Mouse (Mus musculus): Measurements from ENCODE around the gene Tceanc2.

The Tceanc2 gene

GRCm38 (mm10) chr4:107179561-107179960, 645 bp upstream of the Tceanc2 start:
- no peak for DNase-seq (ENCODE audit: low read depth, low spot score)

GRCm38 (mm10) chr4:107178182-107178829, 610 bp downstream of the Tceanc2 start, which contains the start of gene Tmem59:
Tmem59 (plus strand) TSS chr4:107178399.
- peak; percentile 96 for DNase-seq (ENCODE audit: low read depth, low spot score)

GRCm38 (mm10) chr4:107177506-107177905, 1.4 kb downstream of the Tceanc2 start:
- no peak for DNase-seq (ENCODE audit: low read depth, low spot score)

- no peak for DNase-seq (ENCODE audit: low read depth, low spot score)
Measured at GRCm38 (mm10) chr4:107167798-107168197, 11.1 kb downstream of the Tceanc2 start.

- DNase-seq (ENCODE audit: low read depth, low spot score) = no peak
Measured at GRCm38 (mm10) chr4:107166700-107167099, 12.2 kb downstream of the Tceanc2 start.

- DNase-seq (ENCODE audit: low read depth, low spot score) = peak; percentile 74
Measured at GRCm38 (mm10) chr4:107163756-107164587, 14.9 kb downstream of the Tceanc2 start.

GRCm38 (mm10) chr4:107163341-107163740, 15.6 kb downstream of the Tceanc2 start:
- DNase-seq (ENCODE audit: low read depth, low spot score) = no peak

- DNase-seq (ENCODE audit: low read depth, low spot score) = no peak
Measured at GRCm38 (mm10) chr4:107160181-107160580, 18.7 kb downstream of the Tceanc2 start.

GRCm38 (mm10) chr4:107159166-107159773, 19.6 kb downstream of the Tceanc2 start:
- DNase-seq (ENCODE audit: low read depth, low spot score) = no peak

GRCm38 (mm10) chr4:107156983-107157401, 21.9 kb downstream of the Tceanc2 start:
- DNase-seq (ENCODE audit: low read depth, low spot score) = peak; percentile 21

GRCm38 (mm10) chr4:107152571-107152970, 26.3 kb downstream of the Tceanc2 start:
- no peak for DNase-seq (ENCODE audit: low read depth, low spot score)

- no peak for DNase-seq (ENCODE audit: low read depth, low spot score)
Measured at GRCm38 (mm10) chr4:107150991-107151390, 27.9 kb downstream of the Tceanc2 start.

- no peak for DNase-seq (ENCODE audit: low read depth, low spot score)
Measured at GRCm38 (mm10) chr4:107143511-107143910, 35.4 kb downstream of the Tceanc2 start.

GRCm38 (mm10) chr4:107139836-107140631, 38.9 kb downstream of the Tceanc2 start:
- no peak for DNase-seq (ENCODE audit: low read depth, low spot score)

GRCm38 (mm10) chr4:107138948-107139835, 39.7 kb downstream of the Tceanc2 start:
- no peak for DNase-seq (ENCODE audit: low read depth, low spot score)

GRCm38 (mm10) chr4:107136531-107136930, 42.4 kb downstream of the Tceanc2 start:
- no peak for DNase-seq (ENCODE audit: low read depth, low spot score)

- DNase-seq (ENCODE audit: low read depth, low spot score) = no peak
Measured at GRCm38 (mm10) chr4:107135663-107136062, 43.3 kb downstream of the Tceanc2 start.

GRCm38 (mm10) chr4:107134891-107135290, 44.0 kb downstream of the Tceanc2 start:
- DNase-seq (ENCODE audit: low read depth, low spot score) = no peak

GRCm38 (mm10) chr4:107130534-107130933, 48.4 kb downstream of the Tceanc2 start:
- DNase-seq (ENCODE audit: low read depth, low spot score) = peak; percentile 35

- DNase-seq (ENCODE audit: low read depth, low spot score) = no peak
Measured at GRCm38 (mm10) chr4:107129373-107129772, 49.5 kb downstream of the Tceanc2 start.

Data from ES-CJ7 (cell line).